23 mouse cellular contexts compared by ENCODE assay signal in genomic region chr11:90632480-90632879, GRCm38 (mm10). TPM values are rescaled to one million over a fixed set of nuclear protein-coding genes. Genes with fewer than 3 reads are reported as not detected.
DNase-seq lines count a peak whose midpoint lies in the region; ATAC-seq and TF ChIP-seq lines count a peak whose summit lies in the region.
"Had no signal": no experiment of that assay in that cellular context is flagged by ENCODE, and none has a peak within 500 bp of the region (broad histone marks: within the 10 kb centered on the region; RNA-seq: fewer than 3 reads in every experiment).

No protein-coding gene starts in this region.

- H3K4me1 ChIP-seq in intestine, postnatal 0 days (replicated peaks; ENCODE audit: control insufficient read depth, insufficient read depth, low read length): no peaks in the 10 kb centered on the region; the same call in 1 of the 2 replicates
- H3K4me1 ChIP-seq in intestine, embryonic 15.5 days (replicated peaks): no peaks in the 10 kb centered on the region
- H3K4me1 ChIP-seq in kidney, embryonic 16.5 days (ENCODE audit: insufficient read depth, low read length): peaks cover 11% of the 10 kb centered on the region

- no peak for ATAC-seq in intestine, postnatal 0 days
- ATAC-seq in intestine, embryonic 15.5 days: no peak
- no peak for ATAC-seq in kidney, embryonic 16.5 days (ENCODE audit: low FRiP score, low TSS enrichment)
- ATAC-seq: forebrain, embryonic 14.5 days; midbrain, embryonic 13.5 days had no signal

- peak; percentile 36 for DNase-seq in kidney, postnatal 14 days
- peak; percentile 33 for DNase-seq in lung, postnatal 36 days
- DNase-seq in lung, postnatal 14 days: no peak
- DNase-seq: adrenal gland, postnatal 25 days; B cell, adult 2 months; cerebellum, adult 11-12 months; cerebellum, adult 9-11 months; embryo, embryonic 11 days; heart, postnatal 36 days; right cerebral cortex, postnatal 4 days had no signal

- H3K4me2 ChIP-seq in intestine, postnatal 0 days (replicated peaks; ENCODE audit: low read depth): no peak overlapping the region
- H3K4me2 ChIP-seq in intestine, embryonic 15.5 days (replicated peaks): no peak overlapping the region
- H3K4me2 ChIP-seq in kidney, embryonic 16.5 days (replicated peaks; ENCODE audit: low read depth, low read length): no peak overlapping the region
- H3K4me2 ChIP-seq: embryonic facial prominence, embryonic 12.5 days; heart, embryonic 15.5 days; hindbrain, embryonic 13.5 days; limb, embryonic 13.5 days; liver, embryonic 11.5 days; midbrain, embryonic 13.5 days; neural tube, embryonic 13.5 days had no signal

- H3K9me3 ChIP-seq in intestine, postnatal 0 days (ENCODE audit: control insufficient read depth): no peaks in the 10 kb centered on the region
- H3K9me3 ChIP-seq in intestine, embryonic 15.5 days: no peaks in the 10 kb centered on the region
- no peaks in the 10 kb centered on the region for H3K9me3 ChIP-seq in kidney, embryonic 16.5 days (ENCODE audit: low read length)
- H3K9me3 ChIP-seq: embryonic facial prominence, embryonic 12.5 days; heart, embryonic 15.5 days; hindbrain, embryonic 13.5 days; limb, embryonic 13.5 days; midbrain, embryonic 13.5 days; neural tube, embryonic 13.5 days had no signal

- no peak overlapping the region for H3K27ac ChIP-seq in intestine, postnatal 0 days (ENCODE audit: low read depth, low read length)
- no peak overlapping the region for H3K27ac ChIP-seq in intestine, embryonic 15.5 days
- H3K27ac ChIP-seq in kidney, embryonic 16.5 days (ENCODE audit: low read length): no peak overlapping the region
- H3K27ac ChIP-seq: embryonic facial prominence, embryonic 12.5 days; heart, embryonic 15.5 days; hindbrain, embryonic 13.5 days; layer of hippocampus, adult 2 months; limb, embryonic 13.5 days; macrophage; midbrain, embryonic 13.5 days; neural tube, embryonic 13.5 days had no signal

- WGBS in intestine, postnatal 0 days: 92% methylated on average over 2 of the region's 2 CpGs
- 83% methylated on average over 2 of the region's 2 CpGs for WGBS in intestine, embryonic 15.5 days
- WGBS in kidney, embryonic 16.5 days: 75% methylated on average over 2 of the region's 2 CpGs

- 0 out of 2 replicates have a peak, but pooled peaks have one; percentile 15 for TF ChIP-seq CTCF in intestine, postnatal 0 days (IDR thresholded peaks at IDR 0.05; ENCODE audit: low read depth)

- no peak overlapping the region for H3K4me3 ChIP-seq in intestine, postnatal 0 days (ENCODE audit: low read depth, low read length)
- H3K4me3 ChIP-seq in intestine, embryonic 15.5 days (replicated peaks): no peak overlapping the region
- H3K4me3 ChIP-seq in kidney, embryonic 16.5 days (ENCODE audit: low read length): no peak overlapping the region
- H3K4me3 ChIP-seq: embryonic facial prominence, embryonic 12.5 days; heart, embryonic 15.5 days; hindbrain, embryonic 13.5 days; layer of hippocampus, adult 2 months; limb, embryonic 13.5 days; midbrain, embryonic 13.5 days; neural tube, embryonic 13.5 days had no signal

- no peaks in the 10 kb centered on the region for H3K36me3 ChIP-seq in intestine, postnatal 0 days (ENCODE audit: control insufficient read depth, insufficient read depth)
- no peaks in the 10 kb centered on the region for H3K36me3 ChIP-seq in intestine, embryonic 15.5 days
- 0 out of 2 replicates have a peak, but pooled peaks cover 2% of the 10 kb centered on the region for H3K36me3 ChIP-seq in kidney, embryonic 16.5 days (ENCODE audit: insufficient read depth, low read length)
- H3K36me3 ChIP-seq: embryonic facial prominence, embryonic 12.5 days; heart, embryonic 15.5 days; hindbrain, embryonic 13.5 days; midbrain, embryonic 13.5 days; neural tube, embryonic 13.5 days had no signal

- no peaks in the 10 kb centered on the region for H3K27me3 ChIP-seq in intestine, postnatal 0 days (replicated peaks; ENCODE audit: control insufficient read depth, insufficient read depth, low read length)
- H3K27me3 ChIP-seq in intestine, embryonic 15.5 days (replicated peaks): no peaks in the 10 kb centered on the region
- H3K27me3 ChIP-seq in kidney, embryonic 16.5 days (ENCODE audit: insufficient read depth, low read length): no peaks in the 10 kb centered on the region
- H3K27me3 ChIP-seq: embryonic facial prominence, embryonic 12.5 days; heart, embryonic 15.5 days; hindbrain, embryonic 13.5 days; limb, embryonic 13.5 days; midbrain, embryonic 13.5 days; neural tube, embryonic 13.5 days had no signal

- no peak overlapping the region for H3K9ac ChIP-seq in intestine, postnatal 0 days (ENCODE audit: low read depth, low read length)
- H3K9ac ChIP-seq in intestine, embryonic 15.5 days: no peak overlapping the region
- H3K9ac ChIP-seq in kidney, embryonic 16.5 days (replicated peaks; ENCODE audit: low read length): no peak overlapping the region
- H3K9ac ChIP-seq: embryonic facial prominence, embryonic 12.5 days; heart, embryonic 15.5 days; hindbrain, embryonic 13.5 days; limb, embryonic 13.5 days; midbrain, embryonic 13.5 days; neural tube, embryonic 13.5 days had no signal

RNA-seq across cellular contexts. Expression of gene Stxbp4, which starts 5.4 kb away (rescaled TPM):
- 2.0 and 2.1 TPM in 2 replicates for polyA plus RNA-seq in intestine, postnatal 0 days (2015; fragmentation: Nextera tagmentation; extraction: Ambion mirVana)
- 13.5 and 15.3 TPM in 2 replicates for polyA plus RNA-seq in intestine, embryonic 15.5 days (2015; fragmentation: Nextera tagmentation; extraction: Ambion mirVana)
- 23.3 and 29.4 TPM in 2 replicates for polyA plus RNA-seq in kidney, embryonic 16.5 days (2015; fragmentation: Nextera tagmentation; extraction: Ambion mirVana)

RNA-seq across cellular contexts. Expression of gene Cox11, which starts 5.5 kb away (rescaled TPM):
- polyA plus RNA-seq in intestine, postnatal 0 days (2015; fragmentation: Nextera tagmentation; extraction: Ambion mirVana): 26.8 and 28.2 TPM in 2 replicates
- polyA plus RNA-seq in intestine, embryonic 15.5 days (2015; fragmentation: Nextera tagmentation; extraction: Ambion mirVana): 34.0 and 35.9 TPM in 2 replicates
- 36.6 and 37.9 TPM in 2 replicates for polyA plus RNA-seq in kidney, embryonic 16.5 days (2015; fragmentation: Nextera tagmentation; extraction: Ambion mirVana)

RNA-seq across cellular contexts. Expression of gene Tom1l1, which starts 55.7 kb away (rescaled TPM):
- 61.2 and 64.5 TPM in 2 replicates for polyA plus RNA-seq in intestine, postnatal 0 days (2015; fragmentation: Nextera tagmentation; extraction: Ambion mirVana)
- polyA plus RNA-seq in intestine, embryonic 15.5 days (2015; fragmentation: Nextera tagmentation; extraction: Ambion mirVana): 57.3 and 59.6 TPM in 2 replicates
- 33.9 and 36.1 TPM in 2 replicates for polyA plus RNA-seq in kidney, embryonic 16.5 days (2015; fragmentation: Nextera tagmentation; extraction: Ambion mirVana)
